Mouse (Mus musculus): ENCODE data around the gene Rbak.

- no peak for TF ChIP-seq CTCF (IDR thresholded peaks at IDR 0.05; ENCODE audit: borderline replicate concordance, extremely low read depth, insufficient read depth, insufficient read length)
- TF ChIP-seq POLR2A (IDR thresholded peaks at IDR 0.05; ENCODE audit: borderline replicate concordance, extremely low read depth, insufficient read depth, insufficient read length, poor library complexity, severe bottlenecking), result no peak
Measured at GRCm38 (mm10) chr5:143165508-143166070, 15.0 kb downstream of the Rbak start.

All from brain, embryonic 14.5 days (tissue).